Mouse (Mus musculus): ENCODE results near the gene Bcl7a. TPM values are rescaled to one million over a fixed set of nuclear protein-coding genes. Genes with fewer than 3 reads are reported as not detected.
A peak's percentile ranks its signal among the peaks of the same experiment; 100 is the strongest.

Gene Bcl7a
- 1 to 10 TPM; 5.3 to 6.0 TPM for polyA plus RNA-seq (2017; shearing (Covaris generic))

DNA sequence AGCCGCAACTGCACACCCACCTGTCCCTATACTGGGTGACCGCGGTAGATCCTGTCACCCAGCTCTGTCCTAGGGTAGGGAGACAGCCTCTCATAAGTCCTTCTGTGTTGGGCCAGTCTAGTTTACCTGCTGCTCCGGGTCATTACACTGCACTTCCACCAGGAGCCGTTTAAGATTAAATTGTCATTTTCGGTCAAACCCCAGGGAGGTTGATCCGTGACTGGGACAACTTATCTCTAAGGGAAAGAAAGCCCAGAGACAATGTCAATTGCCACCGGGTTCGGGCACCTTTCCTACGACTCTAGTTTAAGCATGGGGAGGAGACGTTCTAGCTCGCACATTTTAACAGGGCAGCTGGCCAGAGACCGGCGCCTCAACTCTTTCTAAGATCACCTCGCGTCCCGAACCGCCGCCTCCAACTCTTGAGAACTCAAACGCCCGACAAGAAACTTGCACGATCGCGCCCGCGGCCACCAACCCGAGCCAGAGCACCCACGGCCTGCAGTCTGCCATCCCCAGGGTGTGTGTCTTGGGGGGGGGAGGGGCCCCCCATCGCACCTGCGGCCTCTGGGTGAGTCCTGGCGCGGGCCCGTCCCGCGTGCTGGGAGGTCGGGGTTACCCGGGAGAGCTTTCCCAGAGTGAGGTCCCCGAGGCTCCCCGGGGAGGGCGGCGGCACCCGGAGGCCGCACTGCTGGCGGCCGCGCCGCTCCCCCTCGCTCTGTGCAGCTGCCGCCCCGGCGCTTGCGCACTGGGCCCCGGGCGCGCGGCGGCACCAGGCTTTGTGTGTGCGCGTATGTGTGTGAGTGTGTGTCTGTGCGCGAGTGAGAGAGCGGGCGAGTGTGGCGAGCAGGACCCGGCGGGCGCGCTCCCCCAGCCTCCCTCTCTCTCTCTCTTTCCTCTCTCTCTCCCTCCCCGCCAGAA is at the start of gene Bcl7a:
Gene Bcl7a (plus strand): TSS at position 128 of the 921 bp plus-strand sequence.
- ATAC-seq: peak; percentile 60

GRCm38 (mm10) chr5:123294653-123295052 is 49.0 kb upstream of the Bcl7a start:
- no peak for ATAC-seq

GRCm38 (mm10) chr5:123296224-123296806 is 47.3 kb upstream of the Bcl7a start:
- ATAC-seq: no peak

DNA sequence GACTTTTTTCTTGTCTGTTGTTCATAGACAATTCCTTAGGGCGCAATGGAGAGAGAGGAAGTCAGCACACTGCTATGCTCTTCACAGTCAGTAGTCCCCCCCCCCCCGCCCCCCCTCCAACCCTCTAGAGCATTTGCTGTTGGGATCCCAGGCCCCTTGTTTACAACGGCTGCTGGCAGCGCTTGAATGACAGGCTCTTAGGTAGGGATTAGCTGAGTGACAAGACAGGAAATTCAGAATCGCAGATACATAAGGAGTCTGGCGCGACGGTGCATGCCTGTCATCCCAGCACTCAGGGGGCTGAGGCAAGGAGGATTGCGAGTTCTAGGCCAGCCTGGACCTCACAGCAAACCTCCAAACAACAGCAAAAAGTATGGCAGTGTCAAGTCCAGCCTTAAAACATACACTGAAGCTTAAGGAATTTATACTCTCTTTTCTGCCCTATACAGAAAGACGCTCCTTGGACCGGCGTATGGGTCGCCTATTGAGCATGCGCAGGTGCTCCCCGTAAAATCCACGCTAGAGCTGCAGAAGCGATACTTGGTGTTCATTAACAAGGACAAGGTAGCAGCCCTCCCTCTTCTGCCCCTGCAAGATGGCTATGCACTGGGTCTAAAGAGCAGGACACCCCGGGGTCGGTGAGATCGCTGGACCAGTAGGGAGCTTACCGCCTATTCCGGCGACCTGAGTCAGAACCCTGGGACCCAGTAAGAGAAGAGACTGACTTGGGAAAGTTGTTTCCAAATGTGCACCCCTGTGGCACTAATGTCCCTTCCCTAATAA is 46.5 kb upstream of the Bcl7a start:
- no peak for ATAC-seq

DNA sequence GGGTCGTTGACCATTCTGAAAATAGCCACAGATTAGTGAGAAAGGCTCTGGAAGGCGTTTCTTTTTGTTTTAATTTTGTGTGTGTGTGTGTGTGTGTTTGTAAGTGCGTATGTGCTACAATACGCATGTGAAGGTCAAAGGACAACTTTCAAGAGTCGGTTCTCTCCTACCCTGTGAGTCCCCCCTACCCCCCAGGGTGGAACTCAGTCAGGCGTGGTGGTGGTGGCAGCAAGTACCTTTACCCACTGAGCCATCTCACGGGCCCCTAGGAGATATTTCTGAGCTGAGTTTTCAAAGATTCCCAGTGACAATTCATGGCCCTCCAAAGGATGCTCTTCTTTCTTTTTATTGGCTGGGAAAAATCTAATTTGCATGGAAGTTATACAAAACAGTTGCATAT is 45.8 kb upstream of the Bcl7a start:
- no peak for ATAC-seq

DNA sequence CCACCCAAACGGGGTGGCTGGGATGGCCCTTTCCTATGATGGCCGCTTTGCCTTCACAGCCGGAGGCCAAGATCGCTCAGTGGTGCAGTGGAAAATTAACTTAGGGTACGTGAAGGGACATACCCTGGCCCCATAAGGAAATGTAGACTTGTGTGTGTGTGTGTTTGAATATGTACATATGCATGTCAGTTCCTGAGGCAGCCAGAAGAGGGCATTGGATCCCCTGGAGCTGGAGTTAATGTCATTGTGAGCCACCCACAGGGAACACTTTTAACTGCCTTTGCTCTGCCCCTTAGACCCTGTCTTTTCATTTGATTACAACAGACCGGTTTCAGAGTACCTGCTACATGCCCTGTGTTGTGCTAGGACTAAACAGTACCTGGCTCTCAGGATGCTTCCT is 45.1 kb upstream of the Bcl7a start:
- ATAC-seq: no peak

DNA sequence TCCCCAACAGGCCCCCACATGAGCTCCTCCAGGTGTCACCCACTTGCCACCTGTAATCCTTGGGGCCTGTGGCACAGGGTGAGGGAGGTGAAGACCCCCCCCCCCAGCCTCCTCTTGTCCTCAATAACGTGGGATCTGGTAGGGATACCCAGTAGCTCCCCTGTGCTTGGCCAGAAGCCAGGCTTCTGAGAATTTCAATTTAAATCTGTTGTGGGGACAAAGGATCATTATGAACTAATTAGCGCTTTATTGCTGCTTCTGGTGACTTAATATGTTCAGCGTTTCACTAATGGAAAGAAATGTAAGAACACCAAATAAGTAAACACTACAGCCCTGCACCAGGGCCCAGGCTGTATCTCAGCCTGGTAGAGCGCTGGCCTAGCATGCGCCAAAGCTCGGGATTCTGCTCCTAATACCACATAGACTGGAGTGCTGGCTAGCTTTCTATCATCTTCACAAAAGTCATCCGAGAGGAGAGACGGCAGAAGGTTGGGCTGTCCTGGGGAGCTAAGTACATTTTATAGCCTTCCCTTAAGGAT is 43.1 kb upstream of the Bcl7a start:
- no peak for ATAC-seq

DNA sequence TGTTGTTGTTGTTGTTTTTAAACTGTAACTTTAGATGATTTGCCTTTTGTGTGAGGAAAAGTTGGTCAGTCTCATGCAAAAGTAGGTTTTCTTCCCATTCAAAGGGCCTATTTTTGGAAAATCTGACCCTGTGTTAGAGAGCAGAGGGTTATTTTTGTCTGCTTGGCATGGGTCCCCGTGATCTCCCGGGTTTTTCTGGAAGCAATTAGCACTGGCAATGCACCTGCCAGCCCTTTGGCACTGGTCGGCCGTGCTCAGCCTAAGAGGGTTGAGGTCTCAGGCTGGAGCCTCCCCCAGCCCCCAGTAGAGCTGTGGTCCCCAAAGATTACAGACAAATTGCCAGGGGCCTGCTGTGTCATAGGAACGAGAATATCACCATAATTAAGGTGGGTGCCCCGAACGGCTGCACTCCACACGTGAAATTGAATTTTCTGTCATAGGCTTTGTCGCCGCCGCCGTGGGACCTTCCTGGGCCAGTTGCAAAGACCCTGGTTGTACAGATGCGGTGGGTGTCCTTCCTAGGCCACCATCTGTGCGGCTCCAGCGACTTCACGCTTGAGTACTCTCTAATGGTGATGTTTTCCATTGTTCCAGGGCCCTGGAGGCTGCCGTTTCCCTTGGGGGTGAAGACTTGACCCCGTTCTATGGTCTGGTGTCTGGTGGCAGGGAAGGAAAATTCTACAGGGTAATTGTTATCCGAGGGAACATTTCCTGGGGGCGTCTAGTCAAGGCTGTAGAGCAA is 41.7 kb upstream of the Bcl7a start:
- no peak for ATAC-seq

- ATAC-seq: no peak
These were observed 35.9 kb upstream of the Bcl7a start for GRCm38 (mm10) chr5:123307630-123308282.

GRCm38 (mm10) chr5:123309816-123310215 is 33.8 kb upstream of the Bcl7a start:
- no peak for ATAC-seq

DNA sequence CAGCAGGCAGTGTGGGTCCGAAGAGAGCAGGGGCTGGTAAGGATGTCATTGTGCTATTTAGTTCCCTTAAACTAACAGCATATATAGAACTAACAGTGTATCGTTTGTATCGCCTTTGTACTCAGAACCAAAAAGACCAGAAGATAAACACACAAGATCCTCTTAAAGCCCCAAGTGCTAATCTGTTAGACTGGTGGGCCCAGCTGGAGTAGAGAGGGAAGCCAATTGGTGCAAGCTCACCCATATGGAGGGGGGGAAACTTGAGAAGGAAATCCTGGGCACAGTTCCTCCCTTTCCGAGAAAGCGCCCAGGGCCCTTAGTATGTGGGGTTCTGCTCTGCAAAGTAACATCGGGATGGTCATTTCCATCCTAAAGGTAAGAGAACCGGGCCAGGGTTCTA is 33.4 kb upstream of the Bcl7a start:
- no peak for ATAC-seq

DNA sequence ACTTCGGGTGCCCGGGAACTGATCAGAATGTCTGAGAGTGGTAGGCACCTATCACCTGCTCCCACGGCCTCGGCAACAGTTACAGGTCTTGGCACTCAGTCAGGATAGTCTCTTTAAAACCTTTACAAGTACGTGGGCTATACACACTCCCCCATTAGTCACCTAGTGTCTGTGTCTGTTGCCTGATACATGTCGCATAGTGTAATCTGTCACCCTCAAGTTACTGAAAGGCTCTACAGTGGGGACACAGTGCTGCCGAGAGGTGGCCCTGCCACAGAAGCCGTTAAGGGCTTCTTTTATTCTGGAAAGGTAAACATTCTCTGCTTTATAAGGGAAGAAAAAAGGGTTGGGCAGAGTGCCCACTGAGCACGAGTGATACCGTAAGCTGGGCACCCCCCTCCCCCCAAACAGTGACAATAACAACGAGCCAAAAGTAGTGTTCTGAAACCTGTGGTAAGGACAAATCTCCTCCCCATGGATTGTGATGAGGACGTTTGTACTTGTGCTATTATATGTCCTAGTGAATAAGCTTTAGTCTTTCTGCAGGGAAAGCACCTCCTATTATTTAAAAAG is 30.5 kb upstream of the Bcl7a start:
- no peak for ATAC-seq

GRCm38 (mm10) chr5:123313851-123314380 is 29.7 kb upstream of the Bcl7a start:
- ATAC-seq: peak; percentile 49

GRCm38 (mm10) chr5:123315219-123315866 is 28.3 kb upstream of the Bcl7a start:
- no peak for ATAC-seq

DNA sequence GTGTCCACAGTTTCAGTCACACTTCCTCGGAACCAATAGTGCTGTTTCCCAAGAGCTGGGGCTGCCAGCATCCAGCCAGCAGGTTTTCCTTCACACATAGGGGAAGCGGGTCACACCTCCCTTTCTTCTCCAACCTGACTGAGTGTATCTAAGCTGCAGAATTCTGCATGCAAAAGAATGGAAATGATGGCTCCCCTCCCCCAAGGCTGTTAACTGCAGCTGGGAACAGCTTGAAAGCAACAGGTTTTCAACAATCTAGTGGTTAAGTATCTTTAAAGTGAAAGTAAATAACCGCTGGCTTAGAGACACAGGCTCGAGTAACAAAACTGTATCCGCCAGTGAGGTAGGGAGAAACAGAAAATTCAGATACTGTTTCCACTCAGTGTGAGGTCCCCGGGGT is 25.6 kb upstream of the Bcl7a start:
- ATAC-seq: peak; percentile 23

DNA sequence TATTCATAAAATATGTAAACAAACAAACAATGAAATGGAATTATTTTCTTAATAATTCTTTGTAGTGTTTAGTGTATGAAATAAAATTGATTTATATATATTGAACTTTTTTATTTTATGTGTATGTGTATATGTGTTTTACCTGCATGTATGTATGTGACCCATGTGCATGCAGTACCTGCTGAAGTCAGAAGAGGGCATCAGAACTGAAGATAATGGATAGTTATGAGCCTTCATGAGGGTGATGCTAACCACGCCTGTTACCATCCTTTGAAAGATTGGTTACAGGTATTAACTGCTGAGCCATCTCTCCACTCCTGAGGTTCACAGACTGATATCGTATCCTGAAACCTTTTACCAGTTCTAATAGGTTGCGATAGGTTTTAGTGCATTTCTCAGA is 23.5 kb upstream of the Bcl7a start:
- no peak for ATAC-seq

DNA sequence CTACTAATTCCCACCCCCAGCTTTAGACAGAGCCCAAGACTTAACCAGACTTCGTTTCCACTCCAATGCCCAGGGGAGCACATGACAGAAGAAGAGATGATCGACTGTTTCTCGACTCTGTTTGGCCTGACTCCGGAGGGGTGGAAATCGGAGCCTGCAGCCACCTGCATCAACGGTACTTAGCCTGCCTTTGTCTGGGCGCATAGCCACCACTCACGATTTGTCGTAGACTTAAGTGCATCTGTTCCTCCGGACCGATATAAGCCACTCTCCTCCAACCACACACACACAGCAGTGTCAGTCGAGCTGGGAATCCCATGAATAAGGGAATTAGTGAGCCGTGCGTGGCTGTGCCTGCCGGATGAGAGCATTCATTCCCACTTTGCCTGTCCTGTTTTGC is 19.4 kb upstream of the Bcl7a start:
- no peak for ATAC-seq

DNA sequence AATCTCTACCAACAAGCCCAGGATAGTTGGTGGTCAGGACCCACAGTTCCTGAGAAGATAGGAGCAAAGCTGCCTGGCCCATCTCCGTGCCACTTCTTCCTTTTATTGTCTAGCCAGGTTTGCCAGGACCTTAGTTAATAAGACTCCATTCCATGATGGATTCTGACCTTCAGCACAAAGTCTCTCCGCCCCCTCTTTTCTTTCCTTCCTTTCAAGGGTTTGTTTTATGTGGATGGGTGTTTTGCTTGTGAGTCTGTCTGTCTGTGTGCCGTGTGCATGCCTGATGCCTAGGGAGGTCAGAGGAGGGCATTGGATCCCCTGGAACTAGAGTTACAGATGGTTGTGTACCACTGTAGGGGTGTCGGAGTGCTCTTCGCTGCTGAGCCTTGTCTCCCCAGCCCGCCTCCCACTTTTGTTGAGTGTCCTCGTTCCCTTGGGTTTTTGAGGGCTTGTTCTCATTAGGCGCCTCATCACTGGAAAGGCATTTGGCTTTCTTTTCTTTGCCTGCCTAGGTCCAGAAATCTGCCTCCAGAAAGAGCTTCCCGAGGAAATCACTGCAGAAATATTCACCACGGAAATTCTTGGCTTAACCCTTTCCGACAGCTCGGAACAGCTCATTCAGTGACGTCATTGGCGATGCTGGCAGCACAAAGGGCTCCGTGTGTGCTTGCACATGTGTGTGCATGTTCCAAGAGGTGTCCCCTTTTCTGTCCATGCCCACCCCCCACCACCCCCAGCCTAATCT is 17.5 kb upstream of the Bcl7a start:
- no peak for ATAC-seq

- no peak for ATAC-seq
These were observed 16.9 kb upstream of the Bcl7a start for GRCm38 (mm10) chr5:123326751-123327148.

DNA sequence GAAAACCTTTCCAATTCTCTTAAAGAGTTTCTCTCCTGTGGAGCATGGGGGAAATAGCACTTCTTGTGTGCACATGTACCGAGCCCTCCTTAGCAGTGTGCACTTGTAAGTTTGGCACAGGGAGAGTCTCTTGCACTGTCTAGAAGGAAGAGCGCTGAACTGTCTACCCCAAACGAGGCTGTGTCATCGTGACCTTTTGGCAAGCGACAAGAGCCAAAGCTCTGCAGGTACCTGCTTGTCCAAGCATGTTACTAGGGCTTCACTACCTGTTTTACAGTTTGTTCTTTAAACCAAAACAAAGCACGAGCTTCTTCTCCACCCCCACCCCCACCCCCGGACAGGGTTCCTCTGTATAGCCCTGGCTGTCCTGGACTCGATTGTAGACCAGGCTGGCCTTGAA is 15.9 kb upstream of the Bcl7a start:
- ATAC-seq: no peak

Data from activated CD4-positive, CD25-positive, alpha-beta regulatory T cell, adult 4 months (primary cell).